Mouse (Mus musculus) lung, embryonic 14.5 days (tissue): ENCODE data around the gene H1fx. TPM values are rescaled to one million over a fixed set of nuclear protein-coding genes. Genes with fewer than 3 reads are reported as not detected.
A peak's percentile ranks its signal among the peaks of the same experiment; 100 is the strongest.

Experiments used
- ATAC-seq: fragments of 200-750 bp; cut with Nextera tagmentation; 2 replicates; pipeline ENCODE4 v1.8.0; 2017; ENCODE audit warnings: mild to moderate bottlenecking, moderate TSS enrichment, moderate library complexity; ENCODE audit not compliant: insufficient read depth
- DNase-seq: peaks from one replicate; pipeline ENCODE4 v3.0.0-alpha.2; 2015
- H3K27ac ChIP-seq: fragments of 300-500 bp; sonication (generic); 2 replicates; pipeline ENCODE4 v1.5.1; 2014; ENCODE audit warnings: low read depth, mild to moderate bottlenecking, moderate library complexity
- H3K27me3 ChIP-seq: fragments of 300-500 bp; sonication (generic); 2 replicates; pipeline ENCODE4 v1.6.1; 2014; ENCODE audit warnings: low read length, control low read depth; ENCODE audit not compliant: insufficient read depth
- H3K36me3 ChIP-seq: fragments of 300-500 bp; sonication (generic); 2 replicates; pipeline ENCODE4 v1.6.1; 2014; ENCODE audit warnings: control low read depth; ENCODE audit not compliant: insufficient read depth
- H3K4me1 ChIP-seq: fragments of 300-500 bp; sonication (generic); 2 replicates; pipeline ENCODE4 v1.6.1; 2014; ENCODE audit warnings: antibody characterized with exemption, control low read depth; ENCODE audit not compliant: insufficient read depth
- H3K4me2 ChIP-seq: fragments of 300-500 bp; sonication (generic); 2 replicates; pipeline ENCODE4 v1.6.1; 2014; ENCODE audit warnings: mild to moderate bottlenecking
- H3K4me3 ChIP-seq: fragments of 300-500 bp; sonication (generic); 2 replicates; pipeline ENCODE4 v1.5.1; 2014; ENCODE audit warnings: low read depth, low read length
- H3K9ac ChIP-seq: fragments of 300-500 bp; sonication (generic); 2 replicates; pipeline ENCODE4 v1.6.1; 2014
- H3K9me3 ChIP-seq: fragments of 300-500 bp; sonication (generic); 2 replicates; pipeline ENCODE4 v1.6.1; 2016; ENCODE audit warnings: low read depth, low read length, control low read depth
- CTCF ChIP-seq: IDR thresholded peaks from 2 replicates; pipeline ENCODE4 v1.5.1; 2016; ENCODE audit warnings: antibody characterized with exemption, low read depth
- WGBS: fragments of 180-500 bp; shearing (Covaris S2); extraction: QIAGEN DNeasy Blood & Tissue Kit; methylation state at CpG from one replicate; pipeline ENCODE4 v1.1.7; 2014; 5-methylcytosine and 5-hydroxymethylcytosine counted together
- polyA plus RNA-seq: library from polyadenylated mRNA; unstranded; fragments of >200 nt; fragmentation: Nextera tagmentation; extraction: Ambion mirVana; gene quantifications from 2 replicates; pipeline ENCODE4 v1.2.1, GENCODE M21; 2014

H1fx gene
- polyA plus RNA-seq, result 62.9 and 74.4 TPM in 2 replicates

- Histone ChIP-seq H3K4me1 (peaks cover 12% of the 10 kb centered on the region), H3K4me2 (peak within 1 kb of the TSS; percentile 84), H3K9me3 (no peaks in the 10 kb centered on the region), H3K9ac (peak within 1 kb of the TSS; percentile 89), H3K36me3 (peaks cover 25% of the 10 kb centered on the region), H3K4me3 (peak within 1 kb of the TSS; percentile 93), H3K27me3 (no peaks in the 10 kb centered on the region), H3K27ac (peak within 1 kb of the TSS; percentile 93)
- under 1% methylated on average over 39 of the region's 55 CpGs for WGBS
- peak; percentile 59 for TF ChIP-seq CTCF
- ATAC-seq, result peak; percentile 82
- peak; percentile 94 for DNase-seq
These were observed at the start of gene H1fx for GRCm38 (mm10) chr6:87981547-87982256. Gene H1fx, minus strand, starts transcription at chr6:87981637.

- H3K4me2 ChIP-seq, result no peak overlapping the region
- H3K27ac ChIP-seq, result no peak overlapping the region
- no peaks in the 10 kb centered on the region for H3K9me3 ChIP-seq
- H3K4me3 ChIP-seq, result no peak overlapping the region
- TF ChIP-seq CTCF, result no peak
- no peaks in the 10 kb centered on the region for H3K4me1 ChIP-seq
- H3K36me3 ChIP-seq, result 0 out of 2 replicates have a peak, but pooled peaks cover 17% of the 10 kb centered on the region
- WGBS, result 94% methylated on average over 2 of the region's 2 CpGs
- H3K27me3 ChIP-seq, result no peaks in the 10 kb centered on the region
- ATAC-seq (no peak), DNase-seq (no peak)
- H3K9ac ChIP-seq, result no peak overlapping the region
These were observed 49.0 kb upstream of the H1fx start for GRCm38 (mm10) chr6:88030432-88030831.

- WGBS, result 83% methylated on average over 5 of the region's 5 CpGs
- Histone ChIP-seq H3K4me2 (no peak overlapping the region), H3K27ac (no peak overlapping the region), H3K4me1 (no peaks in the 10 kb centered on the region), H3K4me3 (no peak overlapping the region), H3K36me3 (0 out of 2 replicates have a peak, but pooled peaks cover 17% of the 10 kb centered on the region), H3K27me3 (no peaks in the 10 kb centered on the region), H3K9me3 (no peaks in the 10 kb centered on the region), H3K9ac (no peak overlapping the region)
- no peak for DNase-seq
- no peak for ATAC-seq
- TF ChIP-seq CTCF, result no peak
These were observed 46.0 kb upstream of the H1fx start for GRCm38 (mm10) chr6:88027390-88027789.

- Histone ChIP-seq H3K4me2 (no peak overlapping the region), H3K27me3 (no peaks in the 10 kb centered on the region), H3K4me1 (no peaks in the 10 kb centered on the region), H3K9ac (no peak overlapping the region), H3K9me3 (no peaks in the 10 kb centered on the region), H3K36me3 (0 out of 2 replicates have a peak, but pooled peaks cover 10% of the 10 kb centered on the region), H3K4me3 (no peak overlapping the region), H3K27ac (no peak overlapping the region)
- DNase-seq, result no peak
- WGBS, result 95% methylated on average over 10 of the region's 10 CpGs
- TF ChIP-seq CTCF, result no peak
- ATAC-seq, result no peak
These were observed 42.0 kb upstream of the H1fx start for GRCm38 (mm10) chr6:88023316-88023890.

- no peaks in the 10 kb centered on the region for H3K9me3 ChIP-seq
- H3K36me3 ChIP-seq, result peaks cover 2% of the 10 kb centered on the region; the same call in 1 of the 2 replicates
- ATAC-seq (no peak), DNase-seq (no peak)
- H3K27ac ChIP-seq, result no peak overlapping the region
- 74% methylated on average over 2 of the region's 2 CpGs for WGBS
- no peak overlapping the region for H3K4me2 ChIP-seq
- H3K9ac ChIP-seq, result no peak overlapping the region
- TF ChIP-seq CTCF, result no peak
- no peak overlapping the region for H3K4me3 ChIP-seq
- H3K27me3 ChIP-seq, result no peaks in the 10 kb centered on the region
- no peaks in the 10 kb centered on the region for H3K4me1 ChIP-seq
These were observed 37.7 kb upstream of the H1fx start for GRCm38 (mm10) chr6:88019154-88019553.

- WGBS, result 66% methylated on average over 4 of the region's 4 CpGs
- no peak for ATAC-seq
- TF ChIP-seq CTCF, result no peak
- Histone ChIP-seq H3K4me1 (no peaks in the 10 kb centered on the region), H3K36me3 (peaks cover 11% of the 10 kb centered on the region; the same call in 1 of the 2 replicates), H3K4me2 (no peak overlapping the region), H3K4me3 (no peak overlapping the region), H3K27ac (no peak overlapping the region), H3K27me3 (no peaks in the 10 kb centered on the region), H3K9ac (no peak overlapping the region), H3K9me3 (no peaks in the 10 kb centered on the region)
- no peak for DNase-seq
These were observed 36.4 kb upstream of the H1fx start for GRCm38 (mm10) chr6:88017821-88018220.

- Histone ChIP-seq H3K4me2 (no peak overlapping the region), H3K9me3 (no peaks in the 10 kb centered on the region), H3K4me1 (no peaks in the 10 kb centered on the region), H3K27ac (no peak overlapping the region), H3K9ac (no peak overlapping the region), H3K36me3 (peaks cover 24% of the 10 kb centered on the region), H3K4me3 (no peak overlapping the region), H3K27me3 (no peaks in the 10 kb centered on the region)
- DNase-seq (no peak), ATAC-seq (no peak)
- 48% methylated on average over 2 of the region's 2 CpGs for WGBS
- TF ChIP-seq CTCF, result no peak
These were observed 34.4 kb upstream of the H1fx start for GRCm38 (mm10) chr6:88015797-88016196.
